Mouse (Mus musculus): ENCODE measurements around the gene 1700018B08Rik. TPM values are rescaled to one million over a fixed set of nuclear protein-coding genes. Genes with fewer than 3 reads are reported as not detected.

The 1700018B08Rik gene
- polyA plus RNA-seq (2014; fragmentation: Illumina TruSeq; extraction: RNeasy Lipid Tissue Mini Kit (QIAGEN cat#74804); ENCODE audit: low read depth, low replicate concordance), result 8.6 TPM

DNA sequence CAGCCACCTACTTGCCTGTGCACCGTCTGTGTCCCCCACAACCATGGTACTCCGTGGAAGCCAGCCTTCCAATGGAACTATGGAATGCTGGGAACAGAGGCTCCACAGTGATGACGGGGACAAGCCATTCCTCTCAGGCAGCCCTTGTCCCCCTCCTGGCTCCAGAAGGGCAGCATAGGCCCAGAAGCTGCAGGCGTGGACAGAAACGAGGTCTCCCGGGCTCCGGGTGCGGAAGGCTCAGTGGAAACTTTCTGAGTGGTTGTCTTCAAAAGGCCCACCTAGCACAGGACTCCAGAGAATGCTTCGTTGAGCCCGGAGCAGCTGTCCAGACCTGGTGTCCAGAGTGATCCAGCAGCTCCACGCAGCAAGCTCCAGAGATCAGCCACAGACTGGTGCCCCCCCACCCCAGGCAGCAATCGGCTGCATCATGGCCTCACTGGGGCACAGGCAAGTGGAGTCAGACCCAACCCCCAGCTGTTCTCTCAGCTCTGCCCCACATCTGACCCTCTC, at the start of gene 1700018B08Rik:
Gene 1700018B08Rik (minus strand): TSS at position 45 of the 510 bp plus-strand sequence.

DNA sequence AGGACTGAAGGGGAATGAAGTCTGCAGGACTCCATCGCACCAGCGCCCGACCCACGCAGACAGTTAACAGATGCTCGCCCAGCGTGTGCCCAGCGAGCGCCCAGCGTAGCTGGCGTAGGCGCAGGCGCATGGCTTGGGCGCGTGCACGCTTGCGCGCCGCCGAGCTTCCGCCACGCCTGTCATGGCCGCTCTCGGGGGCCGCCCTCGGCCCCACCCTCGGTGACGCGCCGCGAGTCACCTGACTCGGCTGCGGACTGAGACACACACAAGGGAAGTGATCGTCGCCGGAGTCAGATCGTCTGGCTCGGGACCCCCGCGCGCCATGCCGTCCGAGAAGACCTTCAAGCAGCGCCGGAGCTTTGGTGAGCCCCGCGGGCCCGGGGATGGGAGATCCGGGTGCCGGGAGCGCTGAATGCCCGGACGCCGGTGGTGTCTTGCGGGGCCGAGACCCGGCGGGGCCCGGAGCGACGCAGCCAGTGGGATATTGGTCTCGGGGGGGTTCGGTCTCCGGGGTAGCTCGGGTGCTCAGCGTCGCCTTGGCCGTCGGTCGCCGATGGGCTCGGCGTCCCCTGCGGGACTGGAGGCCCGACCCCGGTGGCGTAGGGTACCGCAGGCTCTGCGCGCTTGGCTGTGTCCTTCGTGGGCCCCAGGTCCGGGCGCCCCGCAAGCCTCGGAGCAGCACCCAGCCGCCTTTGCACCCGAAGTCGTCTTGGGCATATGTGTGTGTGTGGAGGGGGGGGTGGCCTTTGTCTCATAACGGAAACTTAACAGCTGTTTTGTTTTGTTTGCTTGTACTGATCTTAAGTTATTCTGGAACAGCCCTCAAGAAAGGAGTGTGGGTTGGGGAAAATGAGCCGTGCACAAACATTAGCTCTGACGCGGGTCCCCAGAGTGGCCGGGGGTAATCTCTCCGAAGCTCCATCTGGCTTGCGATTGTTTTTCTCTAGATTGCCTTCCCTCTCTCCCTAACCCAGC, 46.4 kb upstream of the 1700018B08Rik start, which contains the start of gene Map1lc3b:
Gene Map1lc3b (plus strand): TSS at position 159 of the 975 bp plus-strand sequence.

DNA sequence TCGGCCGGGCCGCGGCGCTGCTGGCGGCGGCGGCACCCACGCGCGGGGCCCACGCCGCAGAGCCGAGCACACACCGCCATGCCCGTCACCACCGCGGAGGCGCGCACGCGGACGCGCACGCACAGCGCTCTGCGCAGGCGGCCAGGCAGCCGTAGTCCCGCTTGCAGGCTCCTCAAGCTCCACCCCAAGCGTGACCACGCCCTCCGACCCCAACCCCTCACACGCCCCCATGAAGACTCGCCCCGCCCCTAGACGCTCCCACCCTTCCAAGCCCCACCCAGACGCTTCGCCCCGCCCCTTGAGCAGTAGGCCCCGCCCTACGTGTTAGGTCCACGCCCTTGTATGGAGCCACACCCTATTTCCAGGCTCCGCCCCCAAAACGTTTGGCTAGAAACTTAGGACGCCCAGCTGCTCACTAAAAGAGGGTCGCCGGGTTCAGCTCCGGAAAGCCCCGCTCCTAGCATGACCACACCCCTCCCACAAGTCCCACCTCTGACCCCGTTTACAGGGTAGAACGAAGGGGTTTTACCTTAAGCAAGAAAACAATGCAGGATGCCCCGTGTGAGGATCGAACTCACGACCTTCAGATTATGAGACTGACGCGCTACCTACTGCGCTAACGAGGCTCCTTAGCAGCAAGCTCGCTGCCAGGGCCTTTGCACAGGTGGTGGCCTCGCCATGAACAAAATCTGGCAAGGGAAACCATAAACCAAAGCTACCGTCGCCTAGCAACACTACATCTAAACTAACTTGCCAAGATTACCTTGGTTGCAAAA, 34.7 kb upstream of the 1700018B08Rik start, which contains the start of gene Fbxo31:
Gene Fbxo31 (minus strand): TSS at position 131 of the 776 bp plus-strand sequence.

Other genes with a start within 250 kb of the 1700018B08Rik start
- 0.50 TPM for gene Fbxo31, start 34.5 kb upstream of the 1700018B08Rik start, polyA plus RNA-seq (2014; fragmentation: Illumina TruSeq; extraction: RNeasy Lipid Tissue Mini Kit (QIAGEN cat#74804); ENCODE audit: low read depth, low replicate concordance)
- 13.6 TPM for gene Map1lc3b, start 46.0 kb upstream of the 1700018B08Rik start, polyA plus RNA-seq (2014; fragmentation: Illumina TruSeq; extraction: RNeasy Lipid Tissue Mini Kit (QIAGEN cat#74804); ENCODE audit: low read depth, low replicate concordance)
- 11.6 TPM for gene Zcchc14, start 108.6 kb upstream of the 1700018B08Rik start, polyA plus RNA-seq (2014; fragmentation: Illumina TruSeq; extraction: RNeasy Lipid Tissue Mini Kit (QIAGEN cat#74804); ENCODE audit: low read depth, low replicate concordance)
- 0.08 TPM for gene Jph3, start 185.3 kb upstream of the 1700018B08Rik start, polyA plus RNA-seq (2014; fragmentation: Illumina TruSeq; extraction: RNeasy Lipid Tissue Mini Kit (QIAGEN cat#74804); ENCODE audit: low read depth, low replicate concordance)

All from testis, adult 10 weeks (tissue).